Mouse (Mus musculus): ENCODE data around the gene Susd3. TPM values are rescaled to one million over a fixed set of nuclear protein-coding genes. Genes with fewer than 3 reads are reported as not detected.

The Susd3 gene
- polyA plus RNA-seq (2014; fragmentation: Nextera tagmentation; extraction: Ambion mirVana): 0.52 and 1.2 TPM in 2 replicates

GRCm38 (mm10) chr13:49248467-49248862 lies at the start of gene Susd3:
Gene Susd3 (minus strand): TSS chr13:49248706.
- Histone ChIP-seq H3K27me3 (ENCODE audit: control insufficient read depth, insufficient read depth, low read length) (peaks cover 25% of the 10 kb centered on the region), H3K9ac (ENCODE audit: low read length) (no peak within 1 kb of the TSS), H3K4me2 (ENCODE audit: low read depth, severe bottlenecking) (peak within 1 kb of the TSS; percentile 68), H3K36me3 (ENCODE audit: control insufficient read depth, insufficient read depth, low read length) (no peaks in the 10 kb centered on the region), H3K9me3 (ENCODE audit: control insufficient read depth, low read length) (no peaks in the 10 kb centered on the region), H3K4me3 (ENCODE audit: low read depth, low read length) (peak within 1 kb of the TSS; percentile 36), H3K27ac (replicated peaks; ENCODE audit: low read depth, low read length) (no peak within 1 kb of the TSS), H3K4me1 (ENCODE audit: control insufficient read depth, insufficient read depth, low read length) (0 out of 2 replicates have a peak, but pooled peaks cover 2% of the 10 kb centered on the region)
- ATAC-seq (ENCODE audit: insufficient number of reproducible peaks, low FRiP score, low TSS enrichment, low read depth) (no peak), DNase-seq (ENCODE audit: low spot score) (no peak)
- WGBS: 19% methylated on average over 7 of the region's 8 CpGs

GRCm38 (mm10) chr13:49296270-49296669 lies 47.8 kb upstream of the Susd3 start:
- Histone ChIP-seq H3K27me3 (ENCODE audit: control insufficient read depth, insufficient read depth, low read length) (no peaks in the 10 kb centered on the region), H3K9me3 (ENCODE audit: control insufficient read depth, low read length) (no peaks in the 10 kb centered on the region), H3K4me3 (ENCODE audit: low read depth, low read length) (no peak overlapping the region), H3K4me2 (ENCODE audit: low read depth, severe bottlenecking) (no peak overlapping the region), H3K27ac (replicated peaks; ENCODE audit: low read depth, low read length) (no peak overlapping the region), H3K9ac (ENCODE audit: low read length) (no peak overlapping the region), H3K4me1 (ENCODE audit: control insufficient read depth, insufficient read depth, low read length) (no peaks in the 10 kb centered on the region), H3K36me3 (ENCODE audit: control insufficient read depth, insufficient read depth, low read length) (no peaks in the 10 kb centered on the region)
- ATAC-seq (ENCODE audit: insufficient number of reproducible peaks, low FRiP score, low TSS enrichment, low read depth): no peak
- no peak for DNase-seq (ENCODE audit: low spot score)
- 90% methylated on average over 7 of the region's 7 CpGs for WGBS

- Histone ChIP-seq H3K9me3 (ENCODE audit: control insufficient read depth, low read length) (no peaks in the 10 kb centered on the region), H3K4me1 (ENCODE audit: control insufficient read depth, insufficient read depth, low read length) (no peaks in the 10 kb centered on the region), H3K27me3 (ENCODE audit: control insufficient read depth, insufficient read depth, low read length) (no peaks in the 10 kb centered on the region), H3K4me3 (ENCODE audit: low read depth, low read length) (no peak overlapping the region), H3K9ac (ENCODE audit: low read length) (no peak overlapping the region), H3K27ac (replicated peaks; ENCODE audit: low read depth, low read length) (no peak overlapping the region), H3K36me3 (ENCODE audit: control insufficient read depth, insufficient read depth, low read length) (no peaks in the 10 kb centered on the region), H3K4me2 (ENCODE audit: low read depth, severe bottlenecking) (no peak overlapping the region)
- 83% methylated on average over 9 of the region's 9 CpGs for WGBS
- DNase-seq (ENCODE audit: low spot score): no peak
- no peak for ATAC-seq (ENCODE audit: insufficient number of reproducible peaks, low FRiP score, low TSS enrichment, low read depth)
These were observed 45.6 kb upstream of the Susd3 start for GRCm38 (mm10) chr13:49294108-49294507.

GRCm38 (mm10) chr13:49291949-49292348 lies 43.4 kb upstream of the Susd3 start:
- no peaks in the 10 kb centered on the region for H3K4me1 ChIP-seq (ENCODE audit: control insufficient read depth, insufficient read depth, low read length)
- H3K9ac ChIP-seq (ENCODE audit: low read length): no peak overlapping the region
- no peaks in the 10 kb centered on the region for H3K9me3 ChIP-seq (ENCODE audit: control insufficient read depth, low read length)
- H3K4me3 ChIP-seq (ENCODE audit: low read depth, low read length): no peak overlapping the region
- ATAC-seq (ENCODE audit: insufficient number of reproducible peaks, low FRiP score, low TSS enrichment, low read depth) (no peak), DNase-seq (ENCODE audit: low spot score) (no peak)
- H3K4me2 ChIP-seq (ENCODE audit: low read depth, severe bottlenecking): no peak overlapping the region
- no peak overlapping the region for H3K27ac ChIP-seq (replicated peaks; ENCODE audit: low read depth, low read length)
- no peaks in the 10 kb centered on the region for H3K27me3 ChIP-seq (ENCODE audit: control insufficient read depth, insufficient read depth, low read length)
- 91% methylated on average over 6 of the region's 6 CpGs for WGBS
- no peaks in the 10 kb centered on the region for H3K36me3 ChIP-seq (ENCODE audit: control insufficient read depth, insufficient read depth, low read length)

- Histone ChIP-seq H3K4me2 (ENCODE audit: low read depth, severe bottlenecking) (no peak overlapping the region), H3K9me3 (ENCODE audit: control insufficient read depth, low read length) (no peaks in the 10 kb centered on the region), H3K36me3 (ENCODE audit: control insufficient read depth, insufficient read depth, low read length) (no peaks in the 10 kb centered on the region), H3K4me1 (ENCODE audit: control insufficient read depth, insufficient read depth, low read length) (no peaks in the 10 kb centered on the region), H3K9ac (ENCODE audit: low read length) (no peak overlapping the region), H3K4me3 (ENCODE audit: low read depth, low read length) (no peak overlapping the region), H3K27me3 (ENCODE audit: control insufficient read depth, insufficient read depth, low read length) (no peaks in the 10 kb centered on the region), H3K27ac (replicated peaks; ENCODE audit: low read depth, low read length) (no peak overlapping the region)
- 56% methylated on average over 1 of the region's 1 CpGs for WGBS
- peak; percentile 33 for DNase-seq (ENCODE audit: low spot score)
- ATAC-seq (ENCODE audit: insufficient number of reproducible peaks, low FRiP score, low TSS enrichment, low read depth): no peak
These were observed 42.9 kb upstream of the Susd3 start for GRCm38 (mm10) chr13:49291398-49291797.

GRCm38 (mm10) chr13:49287224-49287623 lies 38.7 kb upstream of the Susd3 start:
- Histone ChIP-seq H3K9me3 (ENCODE audit: control insufficient read depth, low read length) (no peaks in the 10 kb centered on the region), H3K4me1 (ENCODE audit: control insufficient read depth, insufficient read depth, low read length) (no peaks in the 10 kb centered on the region), H3K4me3 (ENCODE audit: low read depth, low read length) (no peak overlapping the region), H3K9ac (ENCODE audit: low read length) (no peak overlapping the region), H3K27me3 (ENCODE audit: control insufficient read depth, insufficient read depth, low read length) (no peaks in the 10 kb centered on the region), H3K36me3 (ENCODE audit: control insufficient read depth, insufficient read depth, low read length) (no peaks in the 10 kb centered on the region), H3K4me2 (ENCODE audit: low read depth, severe bottlenecking) (no peak overlapping the region), H3K27ac (replicated peaks; ENCODE audit: low read depth, low read length) (no peak overlapping the region)
- 88% methylated on average over 6 of the region's 6 CpGs for WGBS
- no peak for ATAC-seq (ENCODE audit: insufficient number of reproducible peaks, low FRiP score, low TSS enrichment, low read depth)
- no peak for DNase-seq (ENCODE audit: low spot score)

- no peak overlapping the region for H3K27ac ChIP-seq (replicated peaks; ENCODE audit: low read depth, low read length)
- H3K4me2 ChIP-seq (ENCODE audit: low read depth, severe bottlenecking): no peak overlapping the region
- H3K9me3 ChIP-seq (ENCODE audit: control insufficient read depth, low read length): no peaks in the 10 kb centered on the region
- WGBS: 84% methylated on average over 3 of the region's 3 CpGs
- H3K36me3 ChIP-seq (ENCODE audit: control insufficient read depth, insufficient read depth, low read length): no peaks in the 10 kb centered on the region
- DNase-seq (ENCODE audit: low spot score) (no peak), ATAC-seq (ENCODE audit: insufficient number of reproducible peaks, low FRiP score, low TSS enrichment, low read depth) (no peak)
- no peak overlapping the region for H3K9ac ChIP-seq (ENCODE audit: low read length)
- no peaks in the 10 kb centered on the region for H3K27me3 ChIP-seq (ENCODE audit: control insufficient read depth, insufficient read depth, low read length)
- H3K4me1 ChIP-seq (ENCODE audit: control insufficient read depth, insufficient read depth, low read length): no peaks in the 10 kb centered on the region
- no peak overlapping the region for H3K4me3 ChIP-seq (ENCODE audit: low read depth, low read length)
These were observed 38.2 kb upstream of the Susd3 start for GRCm38 (mm10) chr13:49286750-49287149.

- no peaks in the 10 kb centered on the region for H3K36me3 ChIP-seq (ENCODE audit: control insufficient read depth, insufficient read depth, low read length)
- no peak overlapping the region for H3K27ac ChIP-seq (replicated peaks; ENCODE audit: low read depth, low read length)
- DNase-seq (ENCODE audit: low spot score) (no peak), ATAC-seq (ENCODE audit: insufficient number of reproducible peaks, low FRiP score, low TSS enrichment, low read depth) (no peak)
- H3K4me2 ChIP-seq (ENCODE audit: low read depth, severe bottlenecking): no peak overlapping the region
- H3K27me3 ChIP-seq (ENCODE audit: control insufficient read depth, insufficient read depth, low read length): no peaks in the 10 kb centered on the region
- WGBS: 81% methylated on average over 9 of the region's 9 CpGs
- no peak overlapping the region for H3K4me3 ChIP-seq (ENCODE audit: low read depth, low read length)
- no peak overlapping the region for H3K9ac ChIP-seq (ENCODE audit: low read length)
- no peaks in the 10 kb centered on the region for H3K9me3 ChIP-seq (ENCODE audit: control insufficient read depth, low read length)
- no peaks in the 10 kb centered on the region for H3K4me1 ChIP-seq (ENCODE audit: control insufficient read depth, insufficient read depth, low read length)
These were observed 35.2 kb upstream of the Susd3 start for GRCm38 (mm10) chr13:49283686-49284085.

- Histone ChIP-seq H3K4me1 (ENCODE audit: control insufficient read depth, insufficient read depth, low read length) (no peaks in the 10 kb centered on the region), H3K9me3 (ENCODE audit: control insufficient read depth, low read length) (no peaks in the 10 kb centered on the region), H3K36me3 (ENCODE audit: control insufficient read depth, insufficient read depth, low read length) (no peaks in the 10 kb centered on the region), H3K27me3 (ENCODE audit: control insufficient read depth, insufficient read depth, low read length) (no peaks in the 10 kb centered on the region), H3K4me2 (ENCODE audit: low read depth, severe bottlenecking) (no peak overlapping the region), H3K4me3 (ENCODE audit: low read depth, low read length) (no peak overlapping the region), H3K9ac (ENCODE audit: low read length) (no peak overlapping the region), H3K27ac (replicated peaks; ENCODE audit: low read depth, low read length) (no peak overlapping the region)
- no peak for ATAC-seq (ENCODE audit: insufficient number of reproducible peaks, low FRiP score, low TSS enrichment, low read depth)
- no peak for DNase-seq (ENCODE audit: low spot score)
- WGBS: 43% methylated on average over 2 of the region's 2 CpGs
These were observed 33.7 kb upstream of the Susd3 start for GRCm38 (mm10) chr13:49282168-49282567.
